Mouse (Mus musculus) hindbrain, embryonic 11.5 days (tissue): ENCODE data around the gene Agbl4. TPM values are rescaled to one million over a fixed set of nuclear protein-coding genes. Genes with fewer than 3 reads are reported as not detected.

Experiments used
- ATAC-seq: fragments of 200-750 bp; cut with Nextera tagmentation; 2 replicates; pipeline ENCODE4 v1.8.0; 2017; ENCODE audit warnings: mild to moderate bottlenecking, moderate TSS enrichment, moderate library complexity; ENCODE audit not compliant: low FRiP score
- DNase-seq: peaks from one replicate; pipeline ENCODE4 v3.0.0-alpha.2; 2015; ENCODE audit warnings: low spot score
- H3K27ac ChIP-seq: fragments of 300-500 bp; sonication (generic); 2 replicates; pipeline ENCODE4 v1.5.1; 2014; ENCODE audit warnings: mild to moderate bottlenecking, low read depth, low read length
- H3K27me3 ChIP-seq: fragments of 300-500 bp; sonication (generic); 2 replicates; pipeline ENCODE4 v1.6.1; 2014; ENCODE audit warnings: mild to moderate bottlenecking, low read length, moderate library complexity, mixed read lengths; ENCODE audit not compliant: control insufficient read depth, insufficient read depth
- H3K36me3 ChIP-seq: fragments of 300-500 bp; sonication (generic); 2 replicates; pipeline ENCODE4 v1.6.1; 2014; ENCODE audit warnings: mild to moderate bottlenecking, low read length, moderate library complexity, mixed read lengths; ENCODE audit not compliant: control insufficient read depth, insufficient read depth
- H3K4me1 ChIP-seq: fragments of 300-500 bp; sonication (generic); replicated peaks from 2 replicates; pipeline ENCODE4 v1.6.1; 2014; ENCODE audit warnings: low read length, mixed read lengths; ENCODE audit not compliant: control insufficient read depth, insufficient read depth
- H3K4me2 ChIP-seq: fragments of 300-500 bp; sonication (generic); replicated peaks from 2 replicates; pipeline ENCODE4 v1.6.1; 2014; ENCODE audit warnings: mild to moderate bottlenecking, low read depth, low read length
- H3K4me3 ChIP-seq: fragments of 300-500 bp; sonication (generic); 2 replicates; pipeline ENCODE4 v1.5.1; 2014; ENCODE audit warnings: low read depth, low read length
- H3K9ac ChIP-seq: fragments of 300-500 bp; sonication (generic); 2 replicates; pipeline ENCODE4 v1.6.1; 2014; ENCODE audit warnings: low read depth, low read length
- H3K9me3 ChIP-seq: fragments of 300-500 bp; sonication (generic); 2 replicates; pipeline ENCODE4 v1.6.1; 2016; ENCODE audit warnings: low read length; ENCODE audit not compliant: control insufficient read depth
- WGBS: fragments of 180-500 bp; shearing (Covaris S2); extraction: QIAGEN DNeasy Blood & Tissue Kit; methylation state at CpG from one replicate; pipeline ENCODE4 v1.1.7; 2014; 5-methylcytosine and 5-hydroxymethylcytosine counted together
- polyA plus RNA-seq: library from polyadenylated mRNA; unstranded; fragments of >200 nt; fragmentation: Nextera tagmentation; extraction: Ambion mirVana; gene quantifications from 2 replicates; pipeline ENCODE4 v1.2.1, GENCODE M21; 2014

The Agbl4 gene
- polyA plus RNA-seq, 1 experiment from 2014 or later: 1.1 TPM

- H3K4me3 ChIP-seq: no peak overlapping the region
- H3K9me3 ChIP-seq: no peaks in the 10 kb centered on the region
- H3K9ac ChIP-seq: no peak overlapping the region
- no peak overlapping the region for H3K4me2 ChIP-seq
- H3K27me3 ChIP-seq: no peaks in the 10 kb centered on the region
- DNase-seq (peak; percentile 25), ATAC-seq (peak; percentile 43)
- peak overlapping the region; percentile 56 for H3K27ac ChIP-seq
- WGBS: 60% methylated on average over 10 of the region's 10 CpGs
- H3K36me3 ChIP-seq: no peaks in the 10 kb centered on the region
- no peaks in the 10 kb centered on the region; the same call in 1 of the 2 replicates for H3K4me1 ChIP-seq
Observed at GRCm38 (mm10) chr4:111443906-111444615, 1046.6 kb downstream of the Agbl4 start.

- H3K4me3 ChIP-seq: no peak overlapping the region
- H3K4me1 ChIP-seq: no peaks in the 10 kb centered on the region; the same call in 1 of the 2 replicates
- peak; percentile 82 for ATAC-seq
- no peaks in the 10 kb centered on the region for H3K36me3 ChIP-seq
- DNase-seq: peak; percentile 25
- H3K27me3 ChIP-seq: no peaks in the 10 kb centered on the region
- no peaks in the 10 kb centered on the region for H3K9me3 ChIP-seq
- H3K4me2 ChIP-seq: no peak overlapping the region
- WGBS: 17% methylated on average over 1 of the region's 1 CpGs
- no peak overlapping the region for H3K9ac ChIP-seq
- H3K27ac ChIP-seq: peak overlapping the region; percentile 0; the same call in 1 of the 2 replicates
Observed at GRCm38 (mm10) chr4:111444616-111445160, 1047.2 kb downstream of the Agbl4 start.

- Histone ChIP-seq H3K9me3 (no peaks in the 10 kb centered on the region), H3K27me3 (no peaks in the 10 kb centered on the region), H3K27ac (no peak overlapping the region), H3K4me3 (no peak overlapping the region), H3K9ac (no peak overlapping the region), H3K36me3 (no peaks in the 10 kb centered on the region), H3K4me2 (no peak overlapping the region), H3K4me1 (no peaks in the 10 kb centered on the region; the same call in 1 of the 2 replicates)
- ATAC-seq: no peak
- WGBS: 88% methylated on average over 3 of the region's 3 CpGs
- DNase-seq: no peak
Observed at GRCm38 (mm10) chr4:111447918-111448317, 1050.5 kb downstream of the Agbl4 start.

GRCm38 (mm10) chr4:111448586-111448985, 1051.1 kb downstream of the Agbl4 start:
- H3K9me3 ChIP-seq: no peaks in the 10 kb centered on the region
- DNase-seq (no peak), ATAC-seq (no peak)
- no peak overlapping the region for H3K9ac ChIP-seq
- H3K4me1 ChIP-seq: no peaks in the 10 kb centered on the region
- no peak overlapping the region for H3K4me3 ChIP-seq
- H3K4me2 ChIP-seq: no peak overlapping the region
- H3K36me3 ChIP-seq: no peaks in the 10 kb centered on the region
- WGBS: 91% methylated on average over 4 of the region's 4 CpGs
- H3K27ac ChIP-seq: no peak overlapping the region
- no peaks in the 10 kb centered on the region for H3K27me3 ChIP-seq

- H3K4me2 ChIP-seq: no peak overlapping the region
- ATAC-seq: no peak
- H3K4me1 ChIP-seq: no peaks in the 10 kb centered on the region
- no peaks in the 10 kb centered on the region for H3K27me3 ChIP-seq
- no peak for DNase-seq
- H3K27ac ChIP-seq: no peak overlapping the region
- H3K36me3 ChIP-seq: no peaks in the 10 kb centered on the region
- 72% methylated on average over 7 of the region's 7 CpGs for whole genome bisulfite sequencing
- H3K9me3 ChIP-seq: no peaks in the 10 kb centered on the region
- H3K9ac ChIP-seq: no peak overlapping the region
- H3K4me3 ChIP-seq: no peak overlapping the region
Observed at GRCm38 (mm10) chr4:111449442-111450199, 1052.2 kb downstream of the Agbl4 start.

- DNase-seq (no peak), ATAC-seq (no peak)
- Histone ChIP-seq H3K4me1 (no peaks in the 10 kb centered on the region), H3K27ac (no peak overlapping the region), H3K9me3 (no peaks in the 10 kb centered on the region), H3K4me3 (no peak overlapping the region), H3K4me2 (no peak overlapping the region), H3K9ac (no peak overlapping the region), H3K27me3 (no peaks in the 10 kb centered on the region), H3K36me3 (no peaks in the 10 kb centered on the region)
- WGBS: 73% methylated on average over 7 of the region's 7 CpGs
Observed at GRCm38 (mm10) chr4:111451283-111451918, 1053.9 kb downstream of the Agbl4 start.

GRCm38 (mm10) chr4:111452192-111452591, 1054.7 kb downstream of the Agbl4 start:
- no peak overlapping the region for H3K4me2 ChIP-seq
- H3K4me3 ChIP-seq: no peak overlapping the region
- H3K9me3 ChIP-seq: no peaks in the 10 kb centered on the region
- 96% methylated on average over 5 of the region's 5 CpGs for WGBS
- no peak overlapping the region for H3K9ac ChIP-seq
- no peak overlapping the region for H3K27ac ChIP-seq
- H3K27me3 ChIP-seq: no peaks in the 10 kb centered on the region
- H3K36me3 ChIP-seq: no peaks in the 10 kb centered on the region
- no peak for ATAC-seq
- DNase-seq: no peak
- no peaks in the 10 kb centered on the region for H3K4me1 ChIP-seq

GRCm38 (mm10) chr4:111453275-111453674, 1055.8 kb downstream of the Agbl4 start:
- H3K27me3 ChIP-seq: no peaks in the 10 kb centered on the region
- ATAC-seq: no peak
- H3K9ac ChIP-seq: no peak overlapping the region
- no peaks in the 10 kb centered on the region for H3K36me3 ChIP-seq
- DNase-seq: no peak
- H3K4me3 ChIP-seq: no peak overlapping the region
- H3K4me1 ChIP-seq: no peaks in the 10 kb centered on the region
- H3K4me2 ChIP-seq: no peak overlapping the region
- H3K9me3 ChIP-seq: no peaks in the 10 kb centered on the region
- no peak overlapping the region for H3K27ac ChIP-seq
- WGBS: 84% methylated on average over 3 of the region's 3 CpGs
